ENCODE assay signal across 24 mouse cellular contexts in genomic region chr15:94539296-94539695, GRCm38 (mm10).
"Had no signal": no experiment of that assay in that cellular context is flagged by ENCODE, and none has a peak within 500 bp of the region (broad histone marks: within the 10 kb centered on the region; RNA-seq: fewer than 3 reads in every experiment).

No protein-coding gene starts in this region.

- H3K36me3 ChIP-seq: embryonic facial prominence, embryonic 12.5 days; embryonic facial prominence, embryonic 15.5 days; forebrain, embryonic 12.5 days; forebrain, embryonic 15.5 days; heart, embryonic 10.5 days had no signal

- H3K4me3 ChIP-seq: embryonic facial prominence, embryonic 10.5 days; embryonic facial prominence, embryonic 12.5 days; embryonic facial prominence, embryonic 13.5 days; embryonic facial prominence, embryonic 15.5 days; erythroblast, embryonic 14.5 days; forebrain, embryonic 10.5 days; forebrain, embryonic 12.5 days; forebrain, embryonic 13.5 days; forebrain, embryonic 15.5 days; gastrocnemius, adult 2 months; heart, adult 2 months; heart, embryonic 10.5 days had no signal

- H3K27ac ChIP-seq: embryonic facial prominence, embryonic 10.5 days; embryonic facial prominence, embryonic 12.5 days; embryonic facial prominence, embryonic 13.5 days; embryonic facial prominence, embryonic 15.5 days; forebrain, embryonic 10.5 days; forebrain, embryonic 12.5 days; forebrain, embryonic 13.5 days; forebrain, embryonic 15.5 days; gastrocnemius, adult 2 months; heart, adult 2 months; heart, embryonic 10.5 days had no signal

- DNase-seq: cerebellum, adult 9-11 months; cerebellum, postnatal 10 days; cerebellum, postnatal 14 days; cerebellum, postnatal 25 days; cerebellum, postnatal 36 days; embryo, embryonic 11 days; forebrain, postnatal 0 days; gastrocnemius, adult 2 months; gastrocnemius, postnatal 10 days; gastrocnemius, postnatal 14 days; gastrocnemius, postnatal 25 days; gastrocnemius, postnatal 36 days; heart, adult 18-20 months; heart, adult 2 months had no signal

- H3K9ac ChIP-seq: embryonic facial prominence, embryonic 12.5 days; embryonic facial prominence, embryonic 13.5 days; embryonic facial prominence, embryonic 15.5 days; forebrain, embryonic 12.5 days; forebrain, embryonic 13.5 days; forebrain, embryonic 15.5 days; forebrain, postnatal 0 days had no signal

- H3K27me3 ChIP-seq: embryonic facial prominence, embryonic 12.5 days; embryonic facial prominence, embryonic 13.5 days; embryonic facial prominence, embryonic 15.5 days; forebrain, embryonic 12.5 days; forebrain, embryonic 13.5 days; forebrain, embryonic 15.5 days had no signal

- H3K4me2 ChIP-seq: embryonic facial prominence, embryonic 12.5 days; embryonic facial prominence, embryonic 13.5 days; embryonic facial prominence, embryonic 15.5 days; forebrain, embryonic 12.5 days; forebrain, embryonic 13.5 days; forebrain, embryonic 15.5 days had no signal

- H3K9me3 ChIP-seq: embryonic facial prominence, embryonic 10.5 days; embryonic facial prominence, embryonic 12.5 days; embryonic facial prominence, embryonic 13.5 days; embryonic facial prominence, embryonic 15.5 days; forebrain, embryonic 10.5 days; forebrain, embryonic 12.5 days; forebrain, embryonic 13.5 days; forebrain, embryonic 15.5 days; heart, embryonic 10.5 days had no signal
